Mouse (Mus musculus) lung, postnatal 0 days (tissue): ENCODE measurements around the gene 1500011B03Rik. TPM values are rescaled to one million over a fixed set of nuclear protein-coding genes. Genes with fewer than 3 reads are reported as not detected.
A peak's percentile ranks its signal among the peaks of the same experiment; 100 is the strongest.

Experiments
- ATAC-seq: fragments of 200-750 bp; cut with Nextera tagmentation; 2 replicates; pipeline ENCODE4 v1.8.0; 2017; ENCODE audit warnings: moderate library complexity
- DNase-seq: peaks from one replicate; pipeline ENCODE4 v3.0.0-alpha.2; 2016; ENCODE audit warnings: low spot score
- H3K27ac ChIP-seq: fragments of 300-500 bp; sonication (generic); 2 replicates; pipeline ENCODE4 v1.5.1; 2014; ENCODE audit warnings: antibody characterized with exemption, mild to moderate bottlenecking, low read length, mixed read lengths
- H3K27me3 ChIP-seq: fragments of 300-500 bp; sonication (generic); replicated peaks from 2 replicates; pipeline ENCODE4 v1.6.1; 2014; ENCODE audit warnings: low read length, mixed read lengths; ENCODE audit not compliant: insufficient read depth
- H3K36me3 ChIP-seq: fragments of 300-500 bp; sonication (generic); 2 replicates; pipeline ENCODE4 v1.6.1; 2014; ENCODE audit warnings: low read length, mixed read lengths; ENCODE audit not compliant: insufficient read depth
- H3K4me1 ChIP-seq: fragments of 300-500 bp; sonication (generic); 2 replicates; pipeline ENCODE4 v1.6.1; 2014; ENCODE audit warnings: antibody characterized with exemption, low read depth, low read length, mixed read lengths; ENCODE audit not compliant: insufficient read depth
- H3K4me2 ChIP-seq: fragments of 300-500 bp; sonication (generic); replicated peaks from 2 replicates; pipeline ENCODE4 v1.6.1; 2014; ENCODE audit warnings: low read depth, mild to moderate bottlenecking, low read length, moderate library complexity, mixed read lengths
- H3K4me3 ChIP-seq: fragments of 300-500 bp; sonication (generic); 2 replicates; pipeline ENCODE4 v1.5.1; 2014; ENCODE audit warnings: low read depth, low read length
- H3K9ac ChIP-seq: fragments of 300-500 bp; sonication (generic); replicated peaks from 2 replicates; pipeline ENCODE4 v1.6.1; 2014; ENCODE audit warnings: low read depth, mild to moderate bottlenecking
- H3K9me3 ChIP-seq: fragments of 300-500 bp; sonication (generic); 2 replicates; pipeline ENCODE4 v1.6.1; 2016; ENCODE audit warnings: low read length, mixed read lengths
- CTCF ChIP-seq: IDR thresholded peaks from 2 replicates; pipeline ENCODE4 v1.5.1; 2016; ENCODE audit warnings: antibody characterized with exemption, mild to moderate bottlenecking
- EP300 ChIP-seq: IDR thresholded peaks from 2 replicates; pipeline ENCODE4 v1.6.1; 2016; ENCODE audit warnings: antibody characterized with exemption, mild to moderate bottlenecking, control low read depth
- WGBS: fragments of 180-500 bp; shearing (Covaris S2); extraction: QIAGEN DNeasy Blood & Tissue Kit; methylation state at CpG from one replicate; pipeline ENCODE4 v1.1.7; 2014; 5-methylcytosine and 5-hydroxymethylcytosine counted together
- polyA plus RNA-seq: library from polyadenylated mRNA; unstranded; fragments of >200 nt; fragmentation: Nextera tagmentation; extraction: Ambion mirVana; gene quantifications from 2 replicates; pipeline ENCODE4 v1.2.1, GENCODE M21; 2015

1500011B03Rik gene
- polyA plus RNA-seq, 1 experiment from 2014 or later: 97.5 TPM

- WGBS: 78% methylated on average over 7 of the region's 7 CpGs
- peaks cover 19% of the 10 kb centered on the region; the same call in 1 of the 2 replicates for H3K4me1 ChIP-seq
- no peak for ATAC-seq
Measured at GRCm38 (mm10) chr5:114780912-114781311, 42.4 kb downstream of the 1500011B03Rik start.

GRCm38 (mm10) chr5:114779956-114780489, 43.2 kb downstream of the 1500011B03Rik start:
- no peak overlapping the region for H3K4me3 ChIP-seq
- H3K27ac ChIP-seq: no peak overlapping the region
- WGBS: 56% methylated on average over 7 of the region's 7 CpGs
- H3K9ac ChIP-seq: no peak overlapping the region
- no peak for DNase-seq
- no peaks in the 10 kb centered on the region for H3K27me3 ChIP-seq
- H3K9me3 ChIP-seq: no peaks in the 10 kb centered on the region
- peaks cover 11% of the 10 kb centered on the region; the same call in 1 of the 2 replicates for H3K4me1 ChIP-seq
- H3K4me2 ChIP-seq: no peak overlapping the region
- H3K36me3 ChIP-seq: no peaks in the 10 kb centered on the region
- no peak for ATAC-seq
- no peak for TF ChIP-seq CTCF
- no peak for TF ChIP-seq EP300

More at GRCm38 (mm10) chr5:114780912-114781311, 42.4 kb downstream of the 1500011B03Rik start:
- Histone ChIP-seq H3K27ac (0 out of 2 replicates have a peak overlapping the region, but pooled peaks have one; percentile 3), H3K27me3 (no peaks in the 10 kb centered on the region), H3K4me2 (no peak overlapping the region), H3K4me3 (no peak overlapping the region), H3K9ac (peak overlapping the region; percentile 12; the same call in 1 of the 2 replicates), H3K36me3 (no peaks in the 10 kb centered on the region), H3K9me3 (no peaks in the 10 kb centered on the region)
- DNase-seq: no peak
- TF ChIP-seq CTCF (no peak), EP300 (no peak)

GRCm38 (mm10) chr5:114776174-114776573, 47.1 kb downstream of the 1500011B03Rik start:
- Histone ChIP-seq H3K9ac (peak overlapping the region; percentile 93; the same call in 1 of the 2 replicates), H3K4me3 (peak overlapping the region; percentile 100), H3K4me2 (peak overlapping the region; percentile 83), H3K27me3 (no peaks in the 10 kb centered on the region), H3K36me3 (no peaks in the 10 kb centered on the region), H3K27ac (no peak overlapping the region), H3K9me3 (no peaks in the 10 kb centered on the region), H3K4me1 (peaks cover 10% of the 10 kb centered on the region; the same call in 1 of the 2 replicates)
- DNase-seq (no peak), ATAC-seq (no peak)
- TF ChIP-seq CTCF (no peak), EP300 (no peak)
- 76% methylated on average over 7 of the region's 7 CpGs for WGBS

GRCm38 (mm10) chr5:114775056-114775979, 48.0 kb downstream of the 1500011B03Rik start, which contains the start of gene Git2:
Git2 (minus strand) TSS chr5:114775517.
- Histone ChIP-seq H3K4me2 (peak within 1 kb of the TSS; percentile 83), H3K4me1 (peaks cover 14% of the 10 kb centered on the region; the same call in 1 of the 2 replicates), H3K36me3 (no peaks in the 10 kb centered on the region), H3K27me3 (no peaks in the 10 kb centered on the region), H3K27ac (peak within 1 kb of the TSS; percentile 95), H3K9me3 (no peaks in the 10 kb centered on the region), H3K4me3 (peak within 1 kb of the TSS; percentile 100), H3K9ac (peak within 1 kb of the TSS; percentile 93)
- WGBS: under 1% methylated on average over 43 of the region's 63 CpGs
- no peak for ATAC-seq
- TF ChIP-seq CTCF (peak; percentile 20; the same call in 1 of the 2 replicates), EP300 (no peak)
- peak; percentile 54 for DNase-seq

GRCm38 (mm10) chr5:114774403-114775051, 48.7 kb downstream of the 1500011B03Rik start, which contains the start of gene Ankrd13a:
Ankrd13a (plus strand) TSS chr5:114774677.
- DNase-seq: peak; percentile 97
- H3K27ac ChIP-seq: peak within 1 kb of the TSS; percentile 95
- peak within 1 kb of the TSS; percentile 83 for H3K4me2 ChIP-seq
- peak within 1 kb of the TSS; percentile 100 for H3K4me3 ChIP-seq
- no peaks in the 10 kb centered on the region for H3K27me3 ChIP-seq
- H3K36me3 ChIP-seq: no peaks in the 10 kb centered on the region
- TF ChIP-seq CTCF (no peak), EP300 (no peak)
- ATAC-seq: peak; percentile 88
- peak within 1 kb of the TSS; percentile 93 for H3K9ac ChIP-seq
- H3K9me3 ChIP-seq: no peaks in the 10 kb centered on the region
- H3K4me1 ChIP-seq: peaks cover 12% of the 10 kb centered on the region; the same call in 1 of the 2 replicates
- under 1% methylated on average over 54 of the region's 73 CpGs for WGBS
